Mouse (Mus musculus): ENCODE results near the gene Olfr473.
"Not testable (repeated sequence)": the region's sequence is repeated elsewhere in the genome, so short reads cannot be mapped to it uniquely, and the experiment has no call there.

Gene Olfr473

DNA sequence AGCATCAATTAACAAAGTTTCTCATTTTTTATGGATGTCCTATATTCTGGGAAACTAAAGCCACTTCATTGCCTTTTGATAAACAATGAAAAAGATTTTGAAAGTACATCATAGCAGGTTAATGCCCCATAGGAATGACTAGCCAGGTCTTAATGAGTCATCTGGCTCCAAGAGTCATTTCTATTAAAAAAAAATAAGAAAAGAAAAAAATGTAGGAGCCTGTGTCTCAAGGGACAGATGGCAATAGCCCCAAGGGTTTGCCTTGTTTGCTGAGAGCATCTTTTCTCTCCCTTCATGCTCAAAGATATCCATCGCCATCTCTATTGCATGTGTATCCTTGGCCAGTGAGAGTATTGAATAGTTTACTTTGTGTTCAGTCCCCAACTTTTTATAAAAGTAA lies at the start of gene Olfr473:
Gene Olfr473, plus strand, starts transcription at position 301 of the 400 bp plus-strand sequence.
- no peak for DNase-seq (ENCODE audit: low read depth, low spot score)

DNA sequence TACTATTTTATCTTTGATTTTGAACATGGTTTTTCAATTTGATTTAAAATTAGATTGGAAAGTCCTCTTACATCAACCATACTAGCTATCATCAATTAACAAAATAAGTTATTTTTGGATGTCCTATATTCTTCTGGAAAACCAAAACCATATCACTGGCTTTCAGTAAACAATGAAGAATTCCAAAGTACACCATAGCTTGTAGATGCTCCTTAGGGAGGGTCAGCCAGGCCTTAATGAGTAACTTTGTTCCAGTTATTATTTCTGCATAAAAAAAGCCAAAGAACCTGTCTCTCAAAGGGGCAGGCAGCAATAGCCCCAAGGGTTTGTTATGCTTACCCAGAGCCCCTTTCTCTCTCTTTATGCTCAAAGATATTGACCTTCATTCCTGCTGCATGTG lies 32.6 kb upstream of the Olfr473 start, which contains the start of gene Olfr472:
Gene Olfr472, plus strand, starts transcription at position 301 of the 400 bp plus-strand sequence.
- DNase-seq (ENCODE audit: low read depth, low spot score): no peak

DNA sequence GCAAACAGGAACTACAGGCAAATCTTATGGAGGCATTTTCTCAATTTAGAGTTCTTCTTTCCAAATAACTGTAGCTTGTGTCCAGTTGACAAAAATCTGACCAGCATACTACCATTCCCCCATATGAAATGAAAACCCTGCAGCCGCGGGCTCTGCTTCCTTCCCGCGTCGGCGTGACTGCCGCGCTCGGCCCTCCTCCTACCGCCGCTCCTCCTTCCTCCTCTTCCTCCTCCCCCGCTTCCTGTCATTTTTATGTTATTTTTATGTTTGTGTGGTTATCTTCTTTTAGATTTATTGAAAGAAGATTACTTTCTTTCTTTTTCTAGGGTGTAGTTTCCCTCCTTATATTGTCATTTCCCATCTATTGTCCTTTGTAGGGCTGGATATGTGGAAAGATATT lies 22.3 kb downstream of the Olfr473 start:
- DNase-seq (ENCODE audit: low read depth, low spot score): not testable (repeated sequence)

DNA sequence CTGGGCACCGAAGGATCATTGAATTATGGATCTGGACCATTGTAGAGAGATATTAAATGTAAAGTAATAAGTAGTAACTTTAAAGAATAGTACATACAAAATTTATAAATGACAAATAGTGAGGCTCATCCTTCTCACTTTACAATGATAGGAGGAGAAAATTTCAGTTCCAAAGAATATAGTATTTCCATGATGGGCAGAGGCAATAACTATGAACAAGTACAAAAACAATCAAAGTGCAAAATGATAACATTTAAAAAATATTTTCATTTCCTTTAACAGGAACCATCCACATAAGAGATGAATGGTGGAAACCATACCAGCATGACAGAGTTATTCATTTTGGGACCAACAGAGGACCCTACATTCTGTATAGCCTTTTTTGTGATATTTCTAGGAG lies 24.1 kb downstream of the Olfr473 start, which contains the start of gene Olfr474:
Gene Olfr474, plus strand, starts transcription at position 301 of the 400 bp plus-strand sequence.
- DNase-seq (ENCODE audit: low read depth, low spot score): no peak

DNA sequence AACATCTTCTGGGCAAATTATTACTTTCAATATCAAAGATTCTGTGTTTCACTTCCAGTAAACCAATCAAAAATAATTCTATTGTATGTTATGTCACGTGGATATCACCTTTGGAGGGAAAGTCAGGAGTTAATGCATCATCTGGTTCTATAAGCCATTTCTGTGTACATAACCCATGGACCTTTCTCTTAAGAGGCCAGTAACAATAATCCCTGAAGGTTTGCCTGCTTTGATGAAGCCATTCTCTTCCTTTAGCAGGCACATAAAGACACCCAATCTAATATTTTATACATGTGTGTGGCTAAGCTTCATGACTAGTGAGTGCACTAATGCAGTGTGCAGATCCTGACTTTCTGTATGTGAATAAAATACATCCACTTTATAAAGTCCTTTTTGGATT lies 34.3 kb downstream of the Olfr473 start, which contains the start of gene Olfr476:
Gene Olfr476, plus strand, starts transcription at position 301 of the 400 bp plus-strand sequence.
- DNase-seq (ENCODE audit: low read depth, low spot score): no peak
